Mouse (Mus musculus): ENCODE data around the gene Hhex. TPM values are rescaled to one million over a fixed set of nuclear protein-coding genes. Genes with fewer than 3 reads are reported as not detected.

Hhex gene
- polyA plus RNA-seq (2015; fragmentation: Nextera tagmentation; extraction: Ambion mirVana): 13.0 and 13.1 TPM in 2 replicates

- Histone ChIP-seq H3K4me2 (ENCODE audit: low read depth, low read length) (peak within 1 kb of the TSS; percentile 74), H3K9me3 (replicated peaks; ENCODE audit: control insufficient read depth, low read length) (0 out of 2 replicates have a peak, but pooled peaks cover 2% of the 10 kb centered on the region), H3K36me3 (ENCODE audit: control insufficient read depth, insufficient read depth) (no peaks in the 10 kb centered on the region), H3K27me3 (ENCODE audit: control insufficient read depth, insufficient read depth, low read length) (peaks cover 62% of the 10 kb centered on the region), H3K4me1 (ENCODE audit: control insufficient read depth, insufficient read depth, low read length) (0 out of 2 replicates have a peak, but pooled peaks cover 3% of the 10 kb centered on the region), H3K9ac (ENCODE audit: low read length) (peak within 1 kb of the TSS; percentile 63), H3K27ac (ENCODE audit: low read length) (peak within 1 kb of the TSS; percentile 85), H3K4me3 (ENCODE audit: low read length) (peak within 1 kb of the TSS; percentile 57)
- WGBS: under 1% methylated on average over 65 of the region's 79 CpGs
- ATAC-seq (replicated peaks; ENCODE audit: extremely low read depth, insufficient read depth, low FRiP score): peak; percentile 81
Measured at GRCm38 (mm10) chr19:37434263-37434951, at the start of gene Hhex. Gene Hhex (plus strand): TSS chr19:37434810.

DNA sequence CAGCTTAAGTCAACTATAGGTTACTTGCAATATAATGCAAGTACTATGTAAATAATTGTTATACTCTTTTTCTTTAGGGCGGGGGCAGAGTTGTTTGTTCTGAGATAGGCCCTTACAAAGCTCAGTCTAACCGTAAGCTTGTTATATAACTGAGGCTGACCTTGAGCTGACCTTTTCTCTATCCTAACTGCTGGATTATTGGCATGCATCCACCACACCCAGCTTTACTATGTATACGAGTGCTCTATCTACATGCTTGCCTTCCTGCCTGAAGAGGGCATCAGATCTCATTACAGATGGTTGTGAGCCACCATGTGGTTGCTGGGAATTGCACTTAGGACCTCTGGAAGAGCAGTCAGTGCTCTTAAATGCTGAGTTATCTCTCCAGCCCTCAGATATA lies 48.5 kb upstream of the Hhex start:
- WGBS: 66% methylated on average over 3 of the region's 3 CpGs
- H3K4me2 ChIP-seq (ENCODE audit: low read depth, low read length): no peak overlapping the region
- H3K9ac ChIP-seq (ENCODE audit: low read length): no peak overlapping the region
- no peak overlapping the region for H3K4me3 ChIP-seq (ENCODE audit: low read length)
- H3K36me3 ChIP-seq (ENCODE audit: control insufficient read depth, insufficient read depth): peaks cover 28% of the 10 kb centered on the region
- no peaks in the 10 kb centered on the region for H3K9me3 ChIP-seq (replicated peaks; ENCODE audit: control insufficient read depth, low read length)
- no peak for ATAC-seq (replicated peaks; ENCODE audit: extremely low read depth, insufficient read depth, low FRiP score)
- peaks cover under 1% of the 10 kb centered on the region; the same call in 1 of the 2 replicates for H3K4me1 ChIP-seq (ENCODE audit: control insufficient read depth, insufficient read depth, low read length)
- no peak overlapping the region for H3K27ac ChIP-seq (ENCODE audit: low read length)
- no peaks in the 10 kb centered on the region for H3K27me3 ChIP-seq (ENCODE audit: control insufficient read depth, insufficient read depth, low read length)

GRCm38 (mm10) chr19:37391869-37392268 lies 42.7 kb upstream of the Hhex start:
- no peak for ATAC-seq (replicated peaks; ENCODE audit: extremely low read depth, insufficient read depth, low FRiP score)
- peaks cover 41% of the 10 kb centered on the region for H3K36me3 ChIP-seq (ENCODE audit: control insufficient read depth, insufficient read depth)
- no peaks in the 10 kb centered on the region for H3K9me3 ChIP-seq (replicated peaks; ENCODE audit: control insufficient read depth, low read length)
- no peaks in the 10 kb centered on the region for H3K27me3 ChIP-seq (ENCODE audit: control insufficient read depth, insufficient read depth, low read length)
- no peak overlapping the region for H3K4me2 ChIP-seq (ENCODE audit: low read depth, low read length)
- H3K9ac ChIP-seq (ENCODE audit: low read length): no peak overlapping the region
- H3K27ac ChIP-seq (ENCODE audit: low read length): no peak overlapping the region
- no peaks in the 10 kb centered on the region for H3K4me1 ChIP-seq (ENCODE audit: control insufficient read depth, insufficient read depth, low read length)
- WGBS: 93% methylated on average over 3 of the region's 3 CpGs
- H3K4me3 ChIP-seq (ENCODE audit: low read length): no peak overlapping the region

DNA sequence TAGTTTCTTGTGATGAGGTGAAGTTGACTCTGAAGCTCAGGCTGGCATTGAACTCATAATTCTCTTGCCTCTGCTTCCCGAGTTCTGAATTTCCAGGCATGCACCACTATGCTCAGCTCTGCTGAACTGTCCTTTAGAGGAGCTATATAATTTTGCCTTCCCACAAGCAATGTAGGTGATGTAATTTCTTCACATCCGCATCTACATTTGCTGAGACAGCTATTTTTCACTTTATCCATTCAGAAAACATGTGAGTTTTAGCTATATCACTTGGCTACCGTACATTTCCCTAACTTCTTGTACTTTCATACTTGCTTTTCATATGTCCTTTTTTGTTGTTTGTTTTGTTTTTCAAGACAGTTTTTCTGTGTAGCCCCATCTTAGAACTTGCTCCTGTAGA lies 38.3 kb upstream of the Hhex start:
- 90% methylated on average over 3 of the region's 3 CpGs for WGBS

DNA sequence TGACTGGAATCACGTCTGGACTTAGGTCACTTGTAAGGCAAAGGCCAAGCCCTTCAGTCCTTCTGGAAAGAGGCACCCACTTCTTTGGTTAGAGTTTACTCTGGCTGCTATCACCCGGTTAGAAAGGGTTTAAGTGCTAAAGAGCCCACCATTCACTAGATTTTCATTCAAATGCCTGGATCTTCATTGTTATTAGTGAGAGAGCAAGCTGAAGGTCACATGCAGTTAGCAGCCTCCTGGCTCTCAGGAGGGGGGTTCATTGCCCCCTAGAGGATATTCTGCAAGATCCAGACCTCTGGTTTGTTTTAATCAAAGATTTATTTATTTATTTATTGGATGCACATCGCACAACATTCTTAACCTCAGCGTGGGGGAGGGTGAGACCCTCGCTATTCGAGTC lies 33.7 kb upstream of the Hhex start:
- H3K4me1 ChIP-seq (ENCODE audit: control insufficient read depth, insufficient read depth, low read length): no peaks in the 10 kb centered on the region
- H3K9ac ChIP-seq (ENCODE audit: low read length): no peak overlapping the region
- no peak overlapping the region for H3K4me3 ChIP-seq (ENCODE audit: low read length)
- H3K9me3 ChIP-seq (replicated peaks; ENCODE audit: control insufficient read depth, low read length): no peaks in the 10 kb centered on the region
- peaks cover 48% of the 10 kb centered on the region for H3K36me3 ChIP-seq (ENCODE audit: control insufficient read depth, insufficient read depth)
- no peaks in the 10 kb centered on the region for H3K27me3 ChIP-seq (ENCODE audit: control insufficient read depth, insufficient read depth, low read length)
- no peak for ATAC-seq (replicated peaks; ENCODE audit: extremely low read depth, insufficient read depth, low FRiP score)
- WGBS: 86% methylated on average over 6 of the region's 6 CpGs
- H3K4me2 ChIP-seq (ENCODE audit: low read depth, low read length): no peak overlapping the region
- no peak overlapping the region for H3K27ac ChIP-seq (ENCODE audit: low read length)

More for the DNA sequence above, 38.3 kb upstream of the Hhex start:
- Histone ChIP-seq H3K9me3 (replicated peaks; ENCODE audit: control insufficient read depth, low read length) (no peaks in the 10 kb centered on the region), H3K4me3 (ENCODE audit: low read length) (no peak overlapping the region), H3K4me2 (ENCODE audit: low read depth, low read length) (no peak overlapping the region), H3K27me3 (ENCODE audit: control insufficient read depth, insufficient read depth, low read length) (no peaks in the 10 kb centered on the region), H3K36me3 (ENCODE audit: control insufficient read depth, insufficient read depth) (peaks cover 52% of the 10 kb centered on the region), H3K27ac (ENCODE audit: low read length) (no peak overlapping the region), H3K9ac (ENCODE audit: low read length) (no peak overlapping the region), H3K4me1 (ENCODE audit: control insufficient read depth, insufficient read depth, low read length) (no peaks in the 10 kb centered on the region)
- ATAC-seq (replicated peaks; ENCODE audit: extremely low read depth, insufficient read depth, low FRiP score): no peak

- Histone ChIP-seq H3K9ac (ENCODE audit: low read length) (no peak overlapping the region), H3K9me3 (replicated peaks; ENCODE audit: control insufficient read depth, low read length) (no peaks in the 10 kb centered on the region), H3K4me1 (ENCODE audit: control insufficient read depth, insufficient read depth, low read length) (no peaks in the 10 kb centered on the region), H3K4me3 (ENCODE audit: low read length) (no peak overlapping the region), H3K36me3 (ENCODE audit: control insufficient read depth, insufficient read depth) (peaks cover 37% of the 10 kb centered on the region), H3K4me2 (ENCODE audit: low read depth, low read length) (no peak overlapping the region), H3K27ac (ENCODE audit: low read length) (no peak overlapping the region), H3K27me3 (ENCODE audit: control insufficient read depth, insufficient read depth, low read length) (no peaks in the 10 kb centered on the region)
- ATAC-seq (replicated peaks; ENCODE audit: extremely low read depth, insufficient read depth, low FRiP score): no peak
- WGBS: 80% methylated on average over 4 of the region's 4 CpGs
Measured at GRCm38 (mm10) chr19:37418294-37418693, 16.3 kb upstream of the Hhex start.

DNA sequence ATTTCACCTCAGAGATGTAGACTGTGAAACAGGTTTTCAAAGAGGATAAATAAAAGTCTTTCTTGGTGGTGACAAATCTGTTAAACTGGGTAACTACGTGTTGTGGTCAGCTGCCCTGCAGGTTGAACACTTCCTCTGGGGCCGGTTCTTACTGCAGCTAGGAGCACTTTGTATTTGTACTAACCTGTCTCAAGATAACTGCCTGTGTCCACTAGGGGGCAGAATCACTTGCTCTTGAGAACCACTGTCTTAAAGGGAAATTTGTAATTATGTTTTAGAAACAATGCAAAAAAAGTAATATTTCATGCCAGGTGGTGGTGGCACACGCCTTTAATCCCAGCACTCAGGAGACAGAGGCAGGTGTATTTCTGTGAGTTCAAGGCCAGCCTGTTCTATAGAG lies 15.0 kb upstream of the Hhex start:
- Histone ChIP-seq H3K4me1 (ENCODE audit: control insufficient read depth, insufficient read depth, low read length) (no peaks in the 10 kb centered on the region), H3K4me2 (ENCODE audit: low read depth, low read length) (no peak overlapping the region), H3K27me3 (ENCODE audit: control insufficient read depth, insufficient read depth, low read length) (no peaks in the 10 kb centered on the region), H3K36me3 (ENCODE audit: control insufficient read depth, insufficient read depth) (peaks cover 37% of the 10 kb centered on the region), H3K9me3 (replicated peaks; ENCODE audit: control insufficient read depth, low read length) (no peaks in the 10 kb centered on the region), H3K4me3 (ENCODE audit: low read length) (no peak overlapping the region), H3K9ac (ENCODE audit: low read length) (no peak overlapping the region), H3K27ac (ENCODE audit: low read length) (no peak overlapping the region)
- ATAC-seq (replicated peaks; ENCODE audit: extremely low read depth, insufficient read depth, low FRiP score): no peak
- 41% methylated on average over 3 of the region's 3 CpGs for WGBS

DNA sequence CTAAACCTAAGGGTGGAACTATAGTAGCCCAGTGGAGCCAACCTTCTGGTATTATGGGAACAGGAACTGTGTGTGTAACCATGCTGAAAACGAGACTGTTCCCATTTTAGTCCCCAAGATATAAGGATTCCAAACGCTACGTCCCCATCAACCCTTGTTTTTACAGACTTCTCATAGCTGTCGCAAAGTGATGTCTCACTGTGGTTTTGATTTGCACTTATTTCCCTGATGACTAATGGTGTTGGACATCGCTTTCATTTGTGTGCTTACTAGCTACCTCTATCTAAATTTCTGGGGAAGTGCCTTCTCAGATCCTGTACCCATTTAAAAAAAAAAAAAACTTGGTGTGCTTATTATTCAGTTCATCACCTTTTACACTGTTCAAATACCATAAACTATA lies 6.0 kb upstream of the Hhex start:
- peaks cover 2% of the 10 kb centered on the region; the same call in 1 of the 2 replicates for H3K9me3 ChIP-seq (replicated peaks; ENCODE audit: control insufficient read depth, low read length)

GRCm38 (mm10) chr19:37431139-37431756 lies 3.4 kb upstream of the Hhex start:
- Histone ChIP-seq H3K9ac (ENCODE audit: low read length) (no peak overlapping the region), H3K27ac (ENCODE audit: low read length) (no peak overlapping the region), H3K9me3 (replicated peaks; ENCODE audit: control insufficient read depth, low read length) (0 out of 2 replicates have a peak, but pooled peaks cover 2% of the 10 kb centered on the region), H3K36me3 (ENCODE audit: control insufficient read depth, insufficient read depth) (no peaks in the 10 kb centered on the region), H3K4me1 (ENCODE audit: control insufficient read depth, insufficient read depth, low read length) (peaks cover 3% of the 10 kb centered on the region; the same call in 1 of the 2 replicates), H3K4me2 (ENCODE audit: low read depth, low read length) (no peak overlapping the region), H3K27me3 (ENCODE audit: control insufficient read depth, insufficient read depth, low read length) (peaks cover 46% of the 10 kb centered on the region), H3K4me3 (ENCODE audit: low read length) (no peak overlapping the region)
- WGBS: 90% methylated on average over 11 of the region's 11 CpGs
- no peak for ATAC-seq (replicated peaks; ENCODE audit: extremely low read depth, insufficient read depth, low FRiP score)

More for the DNA sequence above, 6.0 kb upstream of the Hhex start:
- ATAC-seq (replicated peaks; ENCODE audit: extremely low read depth, insufficient read depth, low FRiP score): no peak
- H3K4me1 ChIP-seq (ENCODE audit: control insufficient read depth, insufficient read depth, low read length): no peaks in the 10 kb centered on the region; the same call in 1 of the 2 replicates
- H3K27me3 ChIP-seq (ENCODE audit: control insufficient read depth, insufficient read depth, low read length): peaks cover 26% of the 10 kb centered on the region
- no peak overlapping the region for H3K27ac ChIP-seq (ENCODE audit: low read length)
- whole genome bisulfite sequencing: 76% methylated on average over 5 of the region's 5 CpGs
- H3K4me2 ChIP-seq (ENCODE audit: low read depth, low read length): no peak overlapping the region
- no peaks in the 10 kb centered on the region for H3K36me3 ChIP-seq (ENCODE audit: control insufficient read depth, insufficient read depth)
- no peak overlapping the region for H3K4me3 ChIP-seq (ENCODE audit: low read length)
- H3K9ac ChIP-seq (ENCODE audit: low read length): no peak overlapping the region

All from heart, embryonic 16.5 days (tissue).